Mouse (Mus musculus) yolk sac, embryonic 10.5 days (tissue): ENCODE results near the gene Rap2b.

Experiments used
- DNase-seq: peaks from one replicate; pipeline ENCODE4 v3.0.0-alpha.2; 2017; ENCODE audit warnings: low spot score

The Rap2b gene

DNA sequence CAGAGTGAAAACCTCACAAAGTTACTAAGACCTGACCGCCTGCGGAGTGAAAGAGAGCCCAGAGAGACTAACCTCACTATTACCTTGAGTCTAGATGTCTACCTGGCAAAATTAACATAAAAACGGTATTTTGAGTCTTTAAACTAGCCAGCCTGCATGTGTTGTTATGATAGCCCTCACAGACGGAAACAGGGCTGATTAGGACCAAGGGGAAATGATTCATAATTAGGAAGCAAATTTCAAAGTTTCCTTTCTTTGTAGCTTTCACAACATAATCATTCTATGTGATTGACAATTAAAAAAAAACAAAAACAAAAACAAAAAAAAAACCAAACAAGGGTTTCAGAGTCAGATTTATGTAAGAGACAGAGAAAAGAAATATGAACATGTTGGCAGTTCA is 24.9 kb downstream of the Rap2b start:
- no peak for DNase-seq

DNA sequence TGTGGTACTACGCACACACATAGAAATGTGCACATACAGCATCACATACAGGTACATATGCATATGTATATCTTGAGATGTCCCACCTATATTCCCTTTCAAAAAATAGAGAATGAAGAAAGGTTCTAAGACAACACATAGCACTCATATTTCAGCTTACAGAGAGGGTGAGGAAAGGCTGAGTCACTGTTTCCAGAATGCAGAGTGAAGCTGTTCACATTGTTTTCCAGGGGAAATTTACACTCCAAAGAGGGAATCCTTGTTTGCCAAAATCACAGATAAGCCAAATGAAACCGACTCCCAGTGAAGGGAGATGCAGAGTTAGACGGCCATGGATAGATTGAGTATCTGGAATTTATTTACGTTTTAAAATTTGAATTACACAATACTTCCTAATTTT is 30.1 kb downstream of the Rap2b start:
- no peak for DNase-seq

DNA sequence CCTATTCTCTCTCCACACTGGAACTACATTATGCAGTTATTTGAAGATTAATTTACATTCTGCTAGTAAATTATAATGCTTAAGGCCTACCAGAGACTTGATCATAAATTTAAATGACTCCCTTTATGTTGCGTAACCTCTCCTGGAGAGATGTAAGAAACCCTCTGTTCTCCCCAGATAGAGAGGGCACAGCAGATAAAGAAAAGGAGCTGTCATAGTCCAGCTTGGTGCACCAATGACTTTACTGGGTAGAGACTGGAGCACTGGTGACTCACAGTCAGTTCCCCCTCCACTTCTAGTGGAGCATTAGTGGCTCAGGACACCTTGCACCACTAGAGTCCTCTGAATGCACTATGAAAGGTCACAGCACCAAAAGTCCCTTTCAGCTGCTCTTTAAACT is 31.4 kb downstream of the Rap2b start:
- no peak for DNase-seq

DNA sequence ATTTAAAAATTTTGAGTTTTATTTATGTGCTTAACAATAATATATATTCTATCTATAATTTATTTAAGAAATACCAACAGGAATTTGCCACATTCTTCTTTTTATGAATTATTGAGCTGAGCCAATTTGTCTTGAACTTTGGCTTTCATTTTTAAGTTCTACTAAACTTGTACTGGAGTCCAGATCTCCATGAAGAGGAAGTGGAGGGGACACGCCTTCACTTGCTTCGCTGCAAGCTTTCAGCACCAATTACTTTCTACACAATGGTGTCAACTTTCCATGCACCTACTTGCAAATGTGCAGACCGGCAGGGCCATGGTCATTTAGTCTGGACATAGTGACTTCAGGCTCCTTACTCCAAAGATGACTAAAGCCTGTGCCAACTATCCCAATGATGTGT is 32.1 kb downstream of the Rap2b start:
- no peak for DNase-seq

DNA sequence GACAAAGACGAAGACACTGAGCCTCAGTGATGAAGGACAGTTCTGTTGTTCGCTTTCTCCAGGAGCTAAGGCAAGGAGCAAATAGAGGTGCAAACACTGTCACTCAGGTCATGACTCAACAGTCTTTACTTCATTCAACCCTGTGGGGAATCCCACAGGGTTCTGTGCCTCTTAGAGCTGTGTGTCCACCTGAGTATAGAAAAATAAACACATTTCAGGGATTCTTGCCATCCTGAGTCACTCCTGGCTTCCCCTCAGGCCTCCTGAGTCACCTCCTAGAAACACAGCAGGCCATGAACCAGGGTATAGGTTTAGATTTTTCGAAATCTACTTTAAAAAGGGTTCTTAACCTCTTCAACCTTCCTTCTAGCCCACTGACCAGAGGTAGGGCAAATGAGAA is 33.9 kb downstream of the Rap2b start:
- no peak for DNase-seq

DNA sequence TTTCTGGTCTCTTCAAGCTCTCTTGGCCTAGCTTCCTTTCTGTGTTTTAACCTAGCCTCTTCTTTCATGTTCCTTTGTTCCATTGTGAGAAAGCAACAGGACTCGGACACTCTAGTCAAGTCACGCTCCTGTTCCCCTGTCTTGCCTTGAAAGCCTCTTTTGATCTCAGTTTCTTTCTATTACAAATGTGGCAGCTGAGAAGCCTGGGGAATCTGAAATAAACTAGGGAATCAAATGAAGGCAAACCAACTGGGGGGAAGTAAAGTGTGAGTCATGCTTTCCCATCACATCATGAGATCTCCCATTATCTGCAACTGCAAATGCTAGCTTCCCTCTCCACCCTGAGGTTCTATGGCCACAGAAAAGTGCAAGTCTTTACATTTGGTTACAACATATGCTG is 35.3 kb downstream of the Rap2b start:
- no peak for DNase-seq

DNA sequence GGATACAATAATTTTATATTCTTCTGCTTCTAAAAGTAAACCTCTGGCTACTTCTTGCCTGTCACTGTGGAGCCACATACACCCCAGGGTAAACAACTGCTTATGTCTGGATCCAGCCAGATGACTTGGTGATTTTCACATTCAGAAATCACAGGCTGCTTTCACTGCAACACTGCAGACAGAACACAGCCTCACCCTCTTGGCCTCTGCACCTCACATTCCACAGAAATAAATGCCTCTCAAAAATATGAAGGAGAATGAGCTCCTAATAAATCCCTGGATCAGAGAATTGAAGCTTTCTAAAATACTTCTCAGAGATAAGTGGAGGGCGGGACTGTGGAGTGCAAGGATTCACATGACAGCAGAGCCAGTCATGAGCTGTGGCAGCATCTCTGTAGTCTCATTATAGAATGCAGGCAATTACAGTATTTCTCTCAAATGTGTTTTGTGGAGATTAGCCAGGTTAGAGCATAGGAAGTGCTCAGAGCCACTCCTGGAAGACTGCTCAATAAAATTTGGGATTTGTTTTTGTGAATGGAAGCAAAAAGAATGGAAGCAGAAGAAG is 39.5 kb downstream of the Rap2b start:
- no peak for DNase-seq

DNA sequence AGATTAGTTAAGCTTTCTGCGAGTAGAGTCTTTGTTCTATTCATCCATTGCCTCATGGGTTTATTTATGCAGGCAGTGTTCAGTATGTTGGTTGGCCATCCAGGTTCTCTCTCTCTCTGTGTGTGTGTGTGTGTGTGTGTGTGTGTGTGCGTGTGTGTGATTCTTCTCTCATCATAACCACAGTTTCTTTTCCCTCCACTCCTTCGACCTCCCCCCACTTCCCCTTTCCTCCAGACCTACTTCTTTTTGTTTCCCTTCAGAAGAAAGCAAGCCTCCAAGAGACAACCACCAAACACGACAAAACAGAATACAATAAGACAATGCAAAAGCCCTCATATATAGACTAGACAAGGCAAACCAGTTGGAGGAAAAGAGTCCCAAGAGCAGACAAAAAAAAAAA is 45.5 kb downstream of the Rap2b start:
- DNase-seq, result no peak

DNA sequence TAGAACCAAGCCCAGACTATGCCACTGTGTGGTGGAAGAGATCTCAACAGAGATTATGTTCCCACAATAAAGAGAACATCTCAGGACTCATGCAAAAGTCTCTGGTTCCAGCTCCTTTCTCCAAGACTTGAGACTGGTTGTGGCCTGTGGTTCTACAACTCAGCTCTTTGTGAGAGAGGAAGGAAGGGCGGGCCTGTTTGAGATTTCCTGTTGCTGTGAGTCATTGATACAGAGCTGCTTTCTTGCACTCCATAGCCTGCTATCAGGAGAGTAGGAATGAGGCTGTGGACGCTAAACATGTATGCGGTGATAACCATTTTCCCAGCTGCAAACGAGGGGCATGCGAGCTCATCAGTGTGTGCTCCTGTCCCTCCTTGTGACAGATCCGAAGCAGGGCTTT is 48.2 kb downstream of the Rap2b start:
- DNase-seq, result no peak

DNA sequence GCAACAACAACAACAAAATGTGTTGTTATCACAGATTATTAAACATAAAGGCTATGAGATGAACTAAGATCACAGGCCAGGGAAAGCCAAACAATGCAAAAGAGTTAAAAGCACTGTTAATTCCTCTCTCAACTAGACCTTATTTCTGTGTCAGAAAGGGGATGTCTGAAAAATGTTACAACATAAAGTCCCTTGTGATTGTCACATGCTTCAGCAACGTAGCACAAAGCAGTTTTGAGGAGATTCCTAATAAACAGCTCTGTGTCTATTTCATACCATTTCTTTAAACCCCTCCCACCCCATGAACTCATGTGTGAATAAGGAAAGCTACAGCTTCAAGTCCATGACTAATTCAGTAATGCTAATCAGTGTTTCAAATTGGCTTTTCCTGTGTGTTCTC is 54.4 kb downstream of the Rap2b start:
- no peak for DNase-seq
